19 mouse cellular contexts compared by ENCODE assay signal in the genomic region with DNA sequence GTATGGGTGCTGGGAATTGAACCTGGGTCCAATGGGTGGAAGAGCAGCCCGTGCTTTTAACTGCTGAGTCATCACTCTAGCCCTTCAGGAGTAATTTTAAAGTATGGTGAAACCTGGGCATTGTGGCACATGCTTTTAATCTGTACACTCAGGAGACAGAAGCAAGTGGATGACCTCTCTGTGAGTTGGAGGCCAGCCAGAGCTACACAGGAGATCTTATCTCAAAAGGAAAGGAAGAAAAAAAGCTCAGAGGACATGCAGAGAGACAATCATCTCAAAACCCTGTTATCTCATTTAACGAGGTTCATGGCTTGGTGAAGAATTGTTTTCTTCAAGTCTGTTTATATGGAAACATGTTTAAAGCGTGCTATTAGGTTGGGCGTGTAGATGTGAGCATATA. TPM values are rescaled to one million over a fixed set of nuclear protein-coding genes. Genes with fewer than 3 reads are reported as not detected.
DNase-seq lines count a peak whose midpoint lies in the region; ATAC-seq and TF ChIP-seq lines count a peak whose summit lies in the region.
"Had no signal": no experiment of that assay in that cellular context is flagged by ENCODE, and none has a peak within 500 bp of the region (broad histone marks: within the 10 kb centered on the region; RNA-seq: fewer than 3 reads in every experiment).

No protein-coding gene starts in this region.

- H3K27me3 ChIP-seq in MEL (ENCODE audit: control insufficient read depth in 1 of 2, insufficient read depth in 2 of 2, low read length in 2 of 2), result no peaks in the 10 kb centered on the region
- no peaks in the 10 kb centered on the region for H3K27me3 ChIP-seq in stomach, postnatal 0 days (ENCODE audit: control insufficient read depth, insufficient read depth, low read length)
- H3K27me3 ChIP-seq in kidney, embryonic 16.5 days (ENCODE audit: insufficient read depth, low read length), result no peaks in the 10 kb centered on the region
- H3K27me3 ChIP-seq: midbrain, embryonic 13.5 days; neural tube, embryonic 12.5 days had no signal

- H3K9ac ChIP-seq in MEL (ENCODE audit: control insufficient read depth, low read depth, low read length, poor library complexity, severe bottlenecking), result 0 out of 2 replicates have a peak overlapping the region, but pooled peaks have one; percentile 25
- H3K9ac ChIP-seq in stomach, postnatal 0 days (ENCODE audit: low read length), result no peak overlapping the region
- no peak overlapping the region for H3K9ac ChIP-seq in kidney, embryonic 16.5 days (replicated peaks; ENCODE audit: low read length)
- H3K9ac ChIP-seq: midbrain, embryonic 13.5 days; neural tube, embryonic 12.5 days had no signal

- no peak for TF ChIP-seq CTCF in lung, adult 2 months (IDR thresholded peaks at IDR 0.05; ENCODE audit: insufficient read depth, low read length)
- no peak for TF ChIP-seq CTCF in MEL (IDR thresholded peaks at IDR 0.05 in 2 of 3, conservative IDR thresholded peaks at IDR 0.05 in 1 of 3; ENCODE audit: control insufficient read depth in 1 of 3, insufficient read depth in 1 of 3, low read depth in 2 of 3, low read length in 3 of 3, poor library complexity in 1 of 3, severe bottlenecking in 1 of 3)
- TF ChIP-seq CTCF in stomach, postnatal 0 days (IDR thresholded peaks at IDR 0.05; ENCODE audit: low read depth), result no peak

- no peak for TF ChIP-seq RAD21 in MEL (IDR thresholded peaks at IDR 0.05; ENCODE audit: low read depth, low read length)

- TF ChIP-seq POLR2A in lung, adult 2 months (IDR thresholded peaks at IDR 0.05; ENCODE audit: borderline replicate concordance, extremely low read depth, low read depth, low read length), result no peak
- TF ChIP-seq POLR2A in MEL (IDR thresholded peaks at IDR 0.05; ENCODE audit: control insufficient read depth in 1 of 2, insufficient read depth in 1 of 2, low read depth in 1 of 2, low read length in 2 of 2, poor library complexity in 1 of 2), result no peak

- H3K79me2 ChIP-seq in MEL (ENCODE audit: control insufficient read depth, insufficient read depth, low read length, poor library complexity), result no peaks in the 10 kb centered on the region

- DNase-seq in lung, postnatal 14 days, result peak; percentile 28
- DNase-seq in lung, adult 2 months, result no peak
- peak; percentile 49 for DNase-seq in MEL (ENCODE audit: low read depth, low spot score)
- peak; percentile 78 for DNase-seq in fat pad, adult 2 months (ENCODE audit: extremely low read depth, low read depth, low spot score)
- DNase-seq in stomach, postnatal 0 days (ENCODE audit: low spot score), result no peak
- no peak for DNase-seq in thymus, adult 18-20 months
- DNase-seq: adrenal gland, adult 2 months; cerebellum, adult 11 months; gastrocnemius, postnatal 10 days; kidney, adult 11 months; lung, postnatal 10 days; thymus, postnatal 25 days had no signal

- H3K4me3 ChIP-seq in lung, adult 2 months (replicated peaks; ENCODE audit: extremely low read depth, low read depth, low read length), result no peak overlapping the region
- no peak overlapping the region for H3K4me3 ChIP-seq in MEL (ENCODE audit: control insufficient read depth in 1 of 2, insufficient read depth in 1 of 2, low read depth in 2 of 2, low read length in 2 of 2)
- H3K4me3 ChIP-seq in stomach, postnatal 0 days (ENCODE audit: low read depth, low read length), result no peak overlapping the region
- H3K4me3 ChIP-seq in kidney, embryonic 16.5 days (ENCODE audit: low read length), result no peak overlapping the region
- H3K4me3 ChIP-seq: hindbrain, embryonic 10.5 days; left cerebral cortex, adult 2 months; midbrain, embryonic 13.5 days; neural tube, embryonic 12.5 days had no signal

- no peaks in the 10 kb centered on the region for H3K9me3 ChIP-seq in MEL (replicated peaks; ENCODE audit: insufficient read depth, low read length)
- no peaks in the 10 kb centered on the region for H3K9me3 ChIP-seq in stomach, postnatal 0 days (ENCODE audit: control insufficient read depth, low read length)
- H3K9me3 ChIP-seq in kidney, embryonic 16.5 days (ENCODE audit: low read length), result no peaks in the 10 kb centered on the region
- H3K9me3 ChIP-seq: hindbrain, embryonic 10.5 days; midbrain, embryonic 13.5 days; neural tube, embryonic 12.5 days had no signal

- H3K36me3 ChIP-seq in MEL (ENCODE audit: control insufficient read depth in 1 of 2, insufficient read depth in 2 of 2, low read length in 2 of 2), result peaks cover 13 to 44% of the 10 kb centered on the region in 2 experiments
- 0 out of 2 replicates have a peak, but pooled peaks cover 8% of the 10 kb centered on the region for H3K36me3 ChIP-seq in stomach, postnatal 0 days (ENCODE audit: control insufficient read depth, insufficient read depth, low read length)
- H3K36me3 ChIP-seq in kidney, embryonic 16.5 days (ENCODE audit: insufficient read depth, low read length), result peaks cover 23% of the 10 kb centered on the region

- 42% methylated on average over 4 of the region's 4 CpGs for WGBS in lung, adult 2 months
- WGBS in stomach, postnatal 0 days, result 65% methylated on average over 4 of the region's 4 CpGs
- WGBS in kidney, embryonic 16.5 days, result 83% methylated on average over 4 of the region's 4 CpGs

- peaks cover 20% of the 10 kb centered on the region for H3K4me1 ChIP-seq in lung, adult 2 months (ENCODE audit: control insufficient read depth, insufficient read depth, low read length)
- peaks cover 5 to 15% of the 10 kb centered on the region in 2 experiments for H3K4me1 ChIP-seq in MEL (ENCODE audit: control insufficient read depth in 1 of 2, insufficient read depth in 2 of 2, low read length in 2 of 2)
- H3K4me1 ChIP-seq in stomach, postnatal 0 days (replicated peaks; ENCODE audit: control insufficient read depth, insufficient read depth), result no peaks in the 10 kb centered on the region
- no peaks in the 10 kb centered on the region for H3K4me1 ChIP-seq in kidney, embryonic 16.5 days (ENCODE audit: insufficient read depth, low read length)
- H3K4me1 ChIP-seq: hindbrain, embryonic 10.5 days; midbrain, embryonic 13.5 days; neural tube, embryonic 12.5 days had no signal

- ATAC-seq in stomach, postnatal 0 days (ENCODE audit: low FRiP score, low TSS enrichment), result peak; percentile 31; the same call in 1 of the 2 replicates
- no peak for ATAC-seq in kidney, embryonic 16.5 days (ENCODE audit: low FRiP score, low TSS enrichment)
- ATAC-seq: forebrain, embryonic 16.5 days; midbrain, embryonic 13.5 days had no signal

- TF ChIP-seq EP300 in MEL (IDR thresholded peaks at IDR 0.05; ENCODE audit: low read depth in 1 of 2, low read length in 2 of 2), result peak in 1 of 2 experiments; percentile 27; a peak in 1 of 4 replicates
- TF ChIP-seq EP300 in stomach, postnatal 0 days (optimal IDR thresholded peaks at IDR 0.05), result no peak

- H3K27ac ChIP-seq in MEL (ENCODE audit: control insufficient read depth, low read depth, low read length), result no peak overlapping the region
- H3K27ac ChIP-seq in stomach, postnatal 0 days (replicated peaks), result no peak overlapping the region; the same call in 1 of the 2 replicates
- no peak overlapping the region for H3K27ac ChIP-seq in kidney, embryonic 16.5 days (ENCODE audit: low read length)
- H3K27ac ChIP-seq: hindbrain, embryonic 10.5 days; left cerebral cortex, adult 2 months; midbrain, embryonic 13.5 days; neural tube, embryonic 12.5 days had no signal

- H3K4me2 ChIP-seq in stomach, postnatal 0 days (replicated peaks; ENCODE audit: low read depth), result no peak overlapping the region
- no peak overlapping the region for H3K4me2 ChIP-seq in kidney, embryonic 16.5 days (replicated peaks; ENCODE audit: low read depth, low read length)
- H3K4me2 ChIP-seq: heart, embryonic 11.5 days; midbrain, embryonic 13.5 days; neural tube, embryonic 12.5 days had no signal

TF ChIP-seq in MEL, 35 proteins besides CTCF, POLR2A, EP300 and RAD21 (continues in another document):
- TF ChIP-seq GATA1 (IDR thresholded peaks at IDR 0.05; ENCODE audit: low read depth, low read length), result peak; percentile 68; the same call in 1 of the 2 replicates

RNA-seq across cellular contexts. Expression of gene Tmem248, which starts 12.9 kb away (rescaled TPM):
- polyA plus RNA-seq in lung, adult 2 months (2012; rRNA removed), result 44.9 and 46.4 TPM in 2 replicates
- 50.5 and 58.2 TPM in 2 replicates for total RNA-seq in MEL (2012; rRNA removed)
- polyA plus RNA-seq in MEL (2012; ENCODE audit: insufficient read depth in 1 of 2, insufficient read length in 2 of 2, low read depth in 1 of 2, low replicate concordance in 2 of 2, missing spikeins in 1 of 2), result 10 to 100 TPM in 1 of 2 experiments, not detected in 1; 55.5 TPM
- 33.2 and 34.4 TPM in 2 replicates for polyA plus RNA-seq in stomach, postnatal 0 days (2015; fragmentation: Nextera tagmentation; extraction: Ambion mirVana)
- polyA plus RNA-seq in kidney, embryonic 16.5 days (2015; fragmentation: Nextera tagmentation; extraction: Ambion mirVana), result 33.4 and 35.1 TPM in 2 replicates

RNA-seq across cellular contexts. Expression of gene Rabgef1, which starts 32.4 kb away (rescaled TPM):
- 24.3 and 32.2 TPM in 2 replicates for polyA plus RNA-seq in lung, adult 2 months (2012; rRNA removed)
- total RNA-seq in MEL (2012; rRNA removed), result 24.3 and 25.8 TPM in 2 replicates
- polyA plus RNA-seq in MEL (2012; ENCODE audit: insufficient read depth in 1 of 2, insufficient read length in 2 of 2, low read depth in 1 of 2, low replicate concordance in 2 of 2, missing spikeins in 1 of 2), result 10 to 100 TPM in 1 of 2 experiments, not detected in 1; 35.1 TPM
- 33.0 and 33.6 TPM in 2 replicates for polyA plus RNA-seq in stomach, postnatal 0 days (2015; fragmentation: Nextera tagmentation; extraction: Ambion mirVana)
- 32.6 and 33.2 TPM in 2 replicates for polyA plus RNA-seq in kidney, embryonic 16.5 days (2015; fragmentation: Nextera tagmentation; extraction: Ambion mirVana)

RNA-seq across cellular contexts. Expression of gene Sbds, which starts 51.4 kb away (rescaled TPM):
- 41.9 and 45.4 TPM in 2 replicates for polyA plus RNA-seq in lung, adult 2 months (2012; rRNA removed)
- 51.1 and 74.7 TPM in 2 replicates for total RNA-seq in MEL (2012; rRNA removed)
- 10 to 100 TPM in 1 of 2 experiments, not detected in 1; 88.1 TPM for polyA plus RNA-seq in MEL (2012; ENCODE audit: insufficient read depth in 1 of 2, insufficient read length in 2 of 2, low read depth in 1 of 2, low replicate concordance in 2 of 2, missing spikeins in 1 of 2)
- polyA plus RNA-seq in stomach, postnatal 0 days (2015; fragmentation: Nextera tagmentation; extraction: Ambion mirVana), result 72.0 and 76.2 TPM in 2 replicates
- 72.2 and 77.6 TPM in 2 replicates for polyA plus RNA-seq in kidney, embryonic 16.5 days (2015; fragmentation: Nextera tagmentation; extraction: Ambion mirVana)

RNA-seq across cellular contexts. Expression of gene Tyw1, which starts 51.5 kb away (rescaled TPM):
- 7.0 and 8.0 TPM in 2 replicates for polyA plus RNA-seq in lung, adult 2 months (2012; rRNA removed)
- total RNA-seq in MEL (2012; rRNA removed), result 33.0 and 38.8 TPM in 2 replicates
- 100 to 1,000 TPM in 1 of 2 experiments, 10 to 100 TPM in 1; 33.3 to 133 TPM for polyA plus RNA-seq in MEL (2012; ENCODE audit: insufficient read depth in 1 of 2, insufficient read length in 2 of 2, low read depth in 1 of 2, low replicate concordance in 2 of 2, missing spikeins in 1 of 2)
- 12.6 and 13.8 TPM in 2 replicates for polyA plus RNA-seq in stomach, postnatal 0 days (2015; fragmentation: Nextera tagmentation; extraction: Ambion mirVana)
- 30.2 and 34.1 TPM in 2 replicates for polyA plus RNA-seq in kidney, embryonic 16.5 days (2015; fragmentation: Nextera tagmentation; extraction: Ambion mirVana)

RNA-seq across cellular contexts. Expression of gene Kctd7, which starts 59.3 kb away (rescaled TPM):
- 11.2 and 12.0 TPM in 2 replicates for polyA plus RNA-seq in lung, adult 2 months (2012; rRNA removed)
- total RNA-seq in MEL (2012; rRNA removed), result 6.4 and 7.0 TPM in 2 replicates
- polyA plus RNA-seq in MEL (2012; ENCODE audit: insufficient read depth in 1 of 2, insufficient read length in 2 of 2, low read depth in 1 of 2, low replicate concordance in 2 of 2, missing spikeins in 1 of 2), result 1 to 10 TPM in 1 of 2 experiments, not detected in 1; 5.8 TPM
- polyA plus RNA-seq in stomach, postnatal 0 days (2015; fragmentation: Nextera tagmentation; extraction: Ambion mirVana), result 2.3 and 2.4 TPM in 2 replicates
- 5.9 and 6.3 TPM in 2 replicates for polyA plus RNA-seq in kidney, embryonic 16.5 days (2015; fragmentation: Nextera tagmentation; extraction: Ambion mirVana)

Comparison
In these comparisons a context has a peak if more than half of its experiments do, and no peak if none do; other contexts are left out.
1. DNase-seq: peak in lung, postnatal 14 days (single experiment), MEL (single experiment) and fat pad, adult 2 months (single experiment); none in lung, adult 2 months (single experiment), stomach, postnatal 0 days (single experiment) and thymus, adult 18-20 months (0 of 2).